Mouse (Mus musculus): ENCODE data around the gene Kmt2c. TPM values are rescaled to one million over a fixed set of nuclear protein-coding genes. Genes with fewer than 3 reads are reported as not detected.
"Not testable (repeated sequence)": the region's sequence is repeated elsewhere in the genome, so short reads cannot be mapped to it uniquely, and the experiment has no call there.

The Kmt2c gene
- polyA plus RNA-seq, 1 experiment from 2014 or later, result 14.7 TPM

- Histone ChIP-seq H3K27me3 (no peaks in the 10 kb centered on the region), H3K4me1 (replicated peaks) (no peaks in the 10 kb centered on the region), H3K4me2 (no peak overlapping the region), H3K9ac (no peak overlapping the region), H3K9me3 (no peaks in the 10 kb centered on the region), H3K4me3 (no peak overlapping the region), H3K36me3 (peaks cover 27% of the 10 kb centered on the region), H3K27ac (replicated peaks) (no peak overlapping the region)
- 85% methylated on average over 3 of the region's 3 CpGs for WGBS
- no peak for ATAC-seq (ENCODE audit: low FRiP score, low read depth)
Observed at GRCm38 (mm10) chr5:25247036-25247435, 251.5 kb downstream of the Kmt2c start.

- H3K36me3 ChIP-seq, result peaks cover 26% of the 10 kb centered on the region
- no peak overlapping the region for H3K4me2 ChIP-seq
- H3K9me3 ChIP-seq, result no peaks in the 10 kb centered on the region
- H3K4me1 ChIP-seq (replicated peaks), result no peaks in the 10 kb centered on the region
- no peak overlapping the region for H3K9ac ChIP-seq
- H3K27ac ChIP-seq (replicated peaks), result no peak overlapping the region
- no peak overlapping the region for H3K4me3 ChIP-seq
- no peaks in the 10 kb centered on the region for H3K27me3 ChIP-seq
- no peak for ATAC-seq (ENCODE audit: low FRiP score, low read depth)
- 87% methylated on average over 1 of the region's 1 CpGs for WGBS
Observed at GRCm38 (mm10) chr5:25246473-25246865, 252.1 kb downstream of the Kmt2c start.

- no peak for ATAC-seq (ENCODE audit: low FRiP score, low read depth)
- Histone ChIP-seq H3K27me3 (no peaks in the 10 kb centered on the region), H3K4me3 (no peak overlapping the region), H3K27ac (replicated peaks) (no peak overlapping the region), H3K4me2 (no peak overlapping the region), H3K4me1 (replicated peaks) (no peaks in the 10 kb centered on the region), H3K9ac (no peak overlapping the region), H3K9me3 (no peaks in the 10 kb centered on the region), H3K36me3 (peaks cover 20% of the 10 kb centered on the region)
- 93% methylated on average over 10 of the region's 10 CpGs for WGBS
Observed at GRCm38 (mm10) chr5:25245806-25246472, 252.6 kb downstream of the Kmt2c start.

- H3K9ac ChIP-seq, result no peak overlapping the region
- WGBS, result 93% methylated on average over 6 of the region's 6 CpGs
- no peak for ATAC-seq (ENCODE audit: low FRiP score, low read depth)
- H3K4me3 ChIP-seq, result no peak overlapping the region
- no peaks in the 10 kb centered on the region for H3K9me3 ChIP-seq
- peaks cover 11% of the 10 kb centered on the region for H3K36me3 ChIP-seq
- no peak overlapping the region for H3K4me2 ChIP-seq
- H3K27ac ChIP-seq (replicated peaks), result no peak overlapping the region
- H3K27me3 ChIP-seq, result no peaks in the 10 kb centered on the region
- no peaks in the 10 kb centered on the region for H3K4me1 ChIP-seq (replicated peaks)
Observed at GRCm38 (mm10) chr5:25243101-25243500, 255.5 kb downstream of the Kmt2c start.

GRCm38 (mm10) chr5:25224377-25224776, 274.2 kb downstream of the Kmt2c start:
- ATAC-seq (ENCODE audit: low FRiP score, low read depth); H3K9me3 ChIP-seq; H3K9ac ChIP-seq; H3K36me3 ChIP-seq; H3K4me3 ChIP-seq; H3K27ac ChIP-seq (replicated peaks); H3K27me3 ChIP-seq: not testable (repeated sequence)
- peak overlapping the region; percentile 57; the same call in 1 of the 2 replicates for H3K4me2 ChIP-seq
- H3K4me1 ChIP-seq (replicated peaks), result peaks cover 18% of the 10 kb centered on the region
- WGBS, result 89% methylated on average over 1 of the region's 1 CpGs

GRCm38 (mm10) chr5:25222752-25223702, 275.6 kb downstream of the Kmt2c start, which contains the start of gene E130116L18Rik:
TSS of gene E130116L18Rik (minus strand) at chr5:25223153.
- H3K27me3 ChIP-seq, result no peaks in the 10 kb centered on the region
- peak within 1 kb of the TSS; percentile 93 for H3K27ac ChIP-seq (replicated peaks)
- peak within 1 kb of the TSS; percentile 57 for H3K4me2 ChIP-seq
- peak; percentile 98 for ATAC-seq (ENCODE audit: low FRiP score, low read depth)
- peaks cover 18% of the 10 kb centered on the region for H3K4me1 ChIP-seq (replicated peaks)
- H3K36me3 ChIP-seq, result peaks cover 5% of the 10 kb centered on the region; the same call in 1 of the 2 replicates
- WGBS, result 4% methylated on average over 72 of the region's 72 CpGs
- H3K4me3 ChIP-seq, result peak within 1 kb of the TSS; percentile 78
- H3K9ac ChIP-seq, result peak within 1 kb of the TSS; percentile 77
- no peaks in the 10 kb centered on the region for H3K9me3 ChIP-seq

Other genes starting within 250 kb of the Kmt2c start
- 0.12 TPM in 1 of 2 replicates, not detected in the other for gene Cct8l1, start 17.3 kb upstream of the Kmt2c start, polyA plus RNA-seq (2015; fragmentation: Nextera tagmentation; extraction: Ambion mirVana)
- 6.1 and 6.4 TPM in 2 replicates for gene Xrcc2, start 207.0 kb upstream of the Kmt2c start, polyA plus RNA-seq (2015; fragmentation: Nextera tagmentation; extraction: Ambion mirVana)

Measured in hindbrain, embryonic 15.5 days (tissue).